Mouse (Mus musculus): Measurements from ENCODE around the gene Sidt2. TPM values are rescaled to one million over a fixed set of nuclear protein-coding genes. Genes with fewer than 3 reads are reported as not detected.

The Sidt2 gene
- total and polyA plus RNA-seq, 3 experiments = 14.6 to 54.4 (median 25.7) TPM

GRCm38 (mm10) chr9:45932571-45933415 lies 22.3 kb downstream of the Sidt2 start:
- peaks cover 52% of the 10 kb centered on the region for H3K36me3 ChIP-seq (replicated peaks)

GRCm38 (mm10) chr9:45931958-45932357 lies 23.1 kb downstream of the Sidt2 start:
- ATAC-seq (ENCODE audit: extremely low read depth, insufficient number of reproducible peaks, low FRiP score, poor library complexity, severe bottlenecking) (no peak), DNase-seq (ENCODE audit: low spot score) (no peak)
- Histone ChIP-seq H3K36me3 (replicated peaks) (peaks cover 55% of the 10 kb centered on the region), H3K27me3 (ENCODE audit: insufficient read depth, low read length) (0 out of 2 replicates have a peak, but pooled peaks cover 2% of the 10 kb centered on the region), H3K4me1 (ENCODE audit: insufficient read depth, low read depth, low read length) (no peaks in the 10 kb centered on the region; the same call in none of the 2 replicates), H3K9me3 (replicated peaks) (no peaks in the 10 kb centered on the region), H3K4me3 (ENCODE audit: low read depth, low read length) (no peak overlapping the region)
- TF ChIP-seq POLR2AphosphoS5 (IDR thresholded peaks at IDR 0.05; ENCODE audit: insufficient replicate concordance, low read depth, low read length) (no peak), TAL1 (conservative IDR thresholded peaks at IDR 0.05; ENCODE audit: low read depth, low read length) (no peak), GATA1 (IDR thresholded peaks at IDR 0.05; ENCODE audit: borderline replicate concordance, low read length) (no peak), CTCF (IDR thresholded peaks at IDR 0.05; ENCODE audit: low read depth, low read length) (no peak), GATA2 (IDR thresholded peaks at IDR 0.05; ENCODE audit: borderline replicate concordance, low read depth, low read length) (no peak)

More at GRCm38 (mm10) chr9:45932571-45933415, 22.3 kb downstream of the Sidt2 start:
- no peak for DNase-seq (ENCODE audit: low spot score)
- Histone ChIP-seq H3K9me3 (replicated peaks) (no peaks in the 10 kb centered on the region), H3K27me3 (ENCODE audit: insufficient read depth, low read length) (0 out of 2 replicates have a peak, but pooled peaks cover 2% of the 10 kb centered on the region), H3K4me3 (ENCODE audit: low read depth, low read length) (no peak overlapping the region), H3K4me1 (ENCODE audit: insufficient read depth, low read depth, low read length) (no peaks in the 10 kb centered on the region; the same call in none of the 2 replicates)
- TF ChIP-seq TAL1 (conservative IDR thresholded peaks at IDR 0.05; ENCODE audit: low read depth, low read length) (no peak), GATA1 (IDR thresholded peaks at IDR 0.05; ENCODE audit: borderline replicate concordance, low read length) (no peak), GATA2 (IDR thresholded peaks at IDR 0.05; ENCODE audit: borderline replicate concordance, low read depth, low read length) (no peak), CTCF (IDR thresholded peaks at IDR 0.05; ENCODE audit: low read depth, low read length) (no peak), POLR2AphosphoS5 (IDR thresholded peaks at IDR 0.05; ENCODE audit: insufficient replicate concordance, low read depth, low read length) (no peak)
- no peak for ATAC-seq (ENCODE audit: extremely low read depth, insufficient number of reproducible peaks, low FRiP score, poor library complexity, severe bottlenecking)

GRCm38 (mm10) chr9:45929285-45929684 lies 25.8 kb downstream of the Sidt2 start:
- Histone ChIP-seq H3K4me3 (ENCODE audit: low read depth, low read length) (no peak overlapping the region), H3K36me3 (replicated peaks) (peaks cover 77% of the 10 kb centered on the region), H3K27me3 (ENCODE audit: insufficient read depth, low read length) (no peaks in the 10 kb centered on the region), H3K4me1 (ENCODE audit: insufficient read depth, low read depth, low read length) (no peaks in the 10 kb centered on the region; the same call in 1 of the 2 replicates), H3K9me3 (replicated peaks) (no peaks in the 10 kb centered on the region)
- no peak for TF ChIP-seq TAL1 (conservative IDR thresholded peaks at IDR 0.05; ENCODE audit: low read depth, low read length)
- no peak for TF ChIP-seq GATA1 (IDR thresholded peaks at IDR 0.05; ENCODE audit: borderline replicate concordance, low read length)
- TF ChIP-seq POLR2AphosphoS5 (IDR thresholded peaks at IDR 0.05; ENCODE audit: insufficient replicate concordance, low read depth, low read length) = no peak
- TF ChIP-seq GATA2 (IDR thresholded peaks at IDR 0.05; ENCODE audit: borderline replicate concordance, low read depth, low read length) = no peak
- no peak for TF ChIP-seq CTCF (IDR thresholded peaks at IDR 0.05; ENCODE audit: low read depth, low read length)
- ATAC-seq (ENCODE audit: extremely low read depth, insufficient number of reproducible peaks, low FRiP score, poor library complexity, severe bottlenecking) (no peak), DNase-seq (ENCODE audit: low spot score) (no peak)

- ATAC-seq (ENCODE audit: extremely low read depth, insufficient number of reproducible peaks, low FRiP score, poor library complexity, severe bottlenecking) (no peak), DNase-seq (ENCODE audit: low spot score) (no peak)
- Histone ChIP-seq H3K27me3 (ENCODE audit: insufficient read depth, low read length) (no peaks in the 10 kb centered on the region), H3K4me1 (ENCODE audit: insufficient read depth, low read depth, low read length) (no peaks in the 10 kb centered on the region), H3K9me3 (replicated peaks) (no peaks in the 10 kb centered on the region), H3K36me3 (replicated peaks) (peaks cover 87% of the 10 kb centered on the region), H3K4me3 (ENCODE audit: low read depth, low read length) (no peak overlapping the region)
- no peak for TF ChIP-seq GATA1 (IDR thresholded peaks at IDR 0.05; ENCODE audit: borderline replicate concordance, low read length)
- no peak for TF ChIP-seq GATA2 (IDR thresholded peaks at IDR 0.05; ENCODE audit: borderline replicate concordance, low read depth, low read length)
- no peak for TF ChIP-seq POLR2AphosphoS5 (IDR thresholded peaks at IDR 0.05; ENCODE audit: insufficient replicate concordance, low read depth, low read length)
- TF ChIP-seq CTCF (IDR thresholded peaks at IDR 0.05; ENCODE audit: low read depth, low read length) = no peak
These were observed 35.2 kb downstream of the Sidt2 start for GRCm38 (mm10) chr9:45919895-45920294.

- ATAC-seq (ENCODE audit: extremely low read depth, insufficient number of reproducible peaks, low FRiP score, poor library complexity, severe bottlenecking) = no peak
- Histone ChIP-seq H3K27me3 (ENCODE audit: insufficient read depth, low read length) (no peaks in the 10 kb centered on the region), H3K9me3 (replicated peaks) (no peaks in the 10 kb centered on the region), H3K4me1 (ENCODE audit: insufficient read depth, low read depth, low read length) (no peaks in the 10 kb centered on the region), H3K4me3 (ENCODE audit: low read depth, low read length) (no peak overlapping the region), H3K36me3 (replicated peaks) (peaks cover 96% of the 10 kb centered on the region)
- no peak for DNase-seq (ENCODE audit: low spot score)
- TF ChIP-seq CTCF (IDR thresholded peaks at IDR 0.05; ENCODE audit: low read depth, low read length) (no peak), TAL1 (conservative IDR thresholded peaks at IDR 0.05; ENCODE audit: low read depth, low read length) (no peak)
These were observed 37.8 kb downstream of the Sidt2 start for GRCm38 (mm10) chr9:45917041-45917934.

GRCm38 (mm10) chr9:45915659-45916058 lies 39.4 kb downstream of the Sidt2 start:
- TF ChIP-seq GATA1 (IDR thresholded peaks at IDR 0.05; ENCODE audit: borderline replicate concordance, low read length) = no peak
- no peak for TF ChIP-seq GATA2 (IDR thresholded peaks at IDR 0.05; ENCODE audit: borderline replicate concordance, low read depth, low read length)
- no peak for TF ChIP-seq CTCF (IDR thresholded peaks at IDR 0.05; ENCODE audit: low read depth, low read length)
- no peak for TF ChIP-seq POLR2AphosphoS5 (IDR thresholded peaks at IDR 0.05; ENCODE audit: insufficient replicate concordance, low read depth, low read length)
- no peak for TF ChIP-seq TAL1 (conservative IDR thresholded peaks at IDR 0.05; ENCODE audit: low read depth, low read length)
- H3K9me3 ChIP-seq (replicated peaks) = no peaks in the 10 kb centered on the region
- peaks cover 99% of the 10 kb centered on the region for H3K36me3 ChIP-seq (replicated peaks)
- H3K4me3 ChIP-seq (ENCODE audit: low read depth, low read length) = no peak overlapping the region
- ATAC-seq (ENCODE audit: extremely low read depth, insufficient number of reproducible peaks, low FRiP score, poor library complexity, severe bottlenecking) = no peak
- no peak for DNase-seq (ENCODE audit: low spot score)
- no peaks in the 10 kb centered on the region for H3K27me3 ChIP-seq (ENCODE audit: insufficient read depth, low read length)
- H3K4me1 ChIP-seq (ENCODE audit: insufficient read depth, low read depth, low read length) = no peaks in the 10 kb centered on the region
